Mouse (Mus musculus): ENCODE results near the gene Nr1h2. TPM values are rescaled to one million over a fixed set of nuclear protein-coding genes. Genes with fewer than 3 reads are reported as not detected.

Nr1h2 gene
- polyA plus RNA-seq, 1 experiment from 2014 or later = 79.3 TPM

GRCm38 (mm10) chr7:44557629-44558028 is 3.9 kb upstream of the Nr1h2 start:
- Histone ChIP-seq H3K36me3 (ENCODE audit: control insufficient read depth, insufficient read depth, low read length) (no peaks in the 10 kb centered on the region), H3K4me1 (ENCODE audit: control insufficient read depth, insufficient read depth, low read length) (peaks cover 4% of the 10 kb centered on the region; the same call in 1 of the 2 replicates), H3K4me3 (ENCODE audit: low read length) (no peak overlapping the region), H3K9ac (ENCODE audit: low read depth, low read length) (no peak overlapping the region), H3K27ac (ENCODE audit: low read length) (peak overlapping the region; percentile 21; the same call in 1 of the 2 replicates), H3K27me3 (replicated peaks; ENCODE audit: control insufficient read depth, insufficient read depth, low read length) (no peaks in the 10 kb centered on the region), H3K4me2 (ENCODE audit: low read depth, low read length) (no peak overlapping the region), H3K9me3 (ENCODE audit: control insufficient read depth, low read length) (no peaks in the 10 kb centered on the region)
- ATAC-seq = no peak
- 61% methylated on average over 2 of the region's 2 CpGs for WGBS

- H3K4me3 ChIP-seq (ENCODE audit: low read length) = peak overlapping the region; percentile 75
- ATAC-seq = peak; percentile 70
- peak overlapping the region; percentile 79 for H3K9ac ChIP-seq (ENCODE audit: low read depth, low read length)
- WGBS = 1% methylated on average over 32 of the region's 32 CpGs
- H3K27me3 ChIP-seq (replicated peaks; ENCODE audit: control insufficient read depth, insufficient read depth, low read length) = no peaks in the 10 kb centered on the region
- peaks cover 4% of the 10 kb centered on the region; the same call in 1 of the 2 replicates for H3K4me1 ChIP-seq (ENCODE audit: control insufficient read depth, insufficient read depth, low read length)
- H3K4me2 ChIP-seq (ENCODE audit: low read depth, low read length) = peak overlapping the region; percentile 55
- no peaks in the 10 kb centered on the region for H3K9me3 ChIP-seq (ENCODE audit: control insufficient read depth, low read length)
- peaks cover 25% of the 10 kb centered on the region for H3K36me3 ChIP-seq (ENCODE audit: control insufficient read depth, insufficient read depth, low read length)
- peak overlapping the region; percentile 98 for H3K27ac ChIP-seq (ENCODE audit: low read length)
Measured at GRCm38 (mm10) chr7:44553196-44553764, 471 bp downstream of the Nr1h2 start.

DNA sequence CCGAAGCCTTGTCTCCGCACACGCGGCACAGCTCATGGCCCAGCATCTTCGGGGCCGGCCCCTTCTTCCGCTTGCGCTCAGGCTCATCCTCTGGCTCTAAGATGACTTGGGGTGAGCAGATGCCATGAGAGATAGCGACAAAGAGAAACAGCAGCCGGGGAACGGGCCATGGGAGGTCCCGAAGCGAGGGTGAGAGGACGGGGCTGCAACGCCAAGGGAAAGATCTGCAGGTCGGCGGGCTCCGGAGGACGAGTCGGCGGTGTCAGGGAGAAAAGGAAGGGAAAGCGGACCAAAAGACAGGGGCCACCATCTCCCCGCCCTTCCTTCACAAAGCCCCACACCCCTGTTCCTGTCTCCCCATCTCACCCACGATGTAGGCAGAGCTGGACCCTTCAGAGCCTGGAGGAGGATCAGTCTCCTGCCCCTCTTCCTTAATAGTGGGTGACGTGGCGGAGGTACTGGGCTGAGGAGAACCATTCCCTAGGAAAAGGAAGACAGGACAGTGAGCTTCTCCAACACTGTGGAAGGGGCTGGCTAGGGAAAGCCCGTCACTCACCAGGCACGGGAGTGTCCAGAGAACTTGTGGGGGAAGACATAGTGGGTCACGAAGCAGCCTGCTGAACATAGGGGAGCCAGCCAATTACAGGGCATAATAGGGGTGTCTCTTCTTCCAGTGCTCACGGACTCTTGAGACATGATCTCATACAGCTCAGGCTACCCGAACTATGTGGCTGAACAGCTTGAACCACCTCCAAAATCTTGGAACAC is 1.4 kb downstream of the Nr1h2 start:
- Histone ChIP-seq H3K4me1 (ENCODE audit: control insufficient read depth, insufficient read depth, low read length) (peaks cover 11% of the 10 kb centered on the region), H3K9ac (ENCODE audit: low read depth, low read length) (0 out of 2 replicates have a peak overlapping the region, but pooled peaks have one; percentile 21), H3K4me2 (ENCODE audit: low read depth, low read length) (no peak overlapping the region; the same call in 1 of the 2 replicates), H3K4me3 (ENCODE audit: low read length) (no peak overlapping the region), H3K9me3 (ENCODE audit: control insufficient read depth, low read length) (no peaks in the 10 kb centered on the region), H3K27ac (ENCODE audit: low read length) (peak overlapping the region; percentile 16; the same call in 1 of the 2 replicates), H3K36me3 (ENCODE audit: control insufficient read depth, insufficient read depth, low read length) (peaks cover 25% of the 10 kb centered on the region), H3K27me3 (replicated peaks; ENCODE audit: control insufficient read depth, insufficient read depth, low read length) (no peaks in the 10 kb centered on the region)
- 85% methylated on average over 31 of the region's 31 CpGs for WGBS
- no peak for ATAC-seq

DNA sequence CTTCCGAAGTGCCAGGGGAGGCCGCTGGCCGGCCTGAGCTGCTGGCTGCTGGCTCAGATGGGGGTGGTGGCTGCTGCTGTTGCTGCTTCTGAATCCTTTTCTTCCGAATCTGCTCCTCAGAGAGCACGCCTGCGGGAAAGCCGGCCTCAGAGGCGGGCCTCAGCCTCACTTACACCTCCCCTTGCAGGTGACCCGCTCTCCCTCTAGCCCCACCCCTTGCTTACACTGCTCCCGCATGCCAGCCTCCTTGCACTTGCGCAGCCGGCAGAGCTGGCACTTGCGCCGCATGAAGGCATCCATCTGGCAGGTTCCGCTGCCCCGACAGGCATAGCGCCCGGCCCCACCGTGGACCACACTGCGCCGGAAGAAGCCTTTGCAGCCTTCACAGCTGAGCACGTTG is 2.0 kb downstream of the Nr1h2 start:
- no peaks in the 10 kb centered on the region for H3K9me3 ChIP-seq (ENCODE audit: control insufficient read depth, low read length)
- 82% methylated on average over 22 of the region's 22 CpGs for WGBS
- peaks cover 25% of the 10 kb centered on the region for H3K36me3 ChIP-seq (ENCODE audit: control insufficient read depth, insufficient read depth, low read length)
- no peak overlapping the region for H3K9ac ChIP-seq (ENCODE audit: low read depth, low read length)
- H3K4me1 ChIP-seq (ENCODE audit: control insufficient read depth, insufficient read depth, low read length) = peaks cover 11% of the 10 kb centered on the region
- no peak overlapping the region for H3K4me3 ChIP-seq (ENCODE audit: low read length)
- no peak overlapping the region for H3K27ac ChIP-seq (ENCODE audit: low read length)
- ATAC-seq = no peak
- no peak overlapping the region for H3K4me2 ChIP-seq (ENCODE audit: low read depth, low read length)
- no peaks in the 10 kb centered on the region for H3K27me3 ChIP-seq (replicated peaks; ENCODE audit: control insufficient read depth, insufficient read depth, low read length)

DNA sequence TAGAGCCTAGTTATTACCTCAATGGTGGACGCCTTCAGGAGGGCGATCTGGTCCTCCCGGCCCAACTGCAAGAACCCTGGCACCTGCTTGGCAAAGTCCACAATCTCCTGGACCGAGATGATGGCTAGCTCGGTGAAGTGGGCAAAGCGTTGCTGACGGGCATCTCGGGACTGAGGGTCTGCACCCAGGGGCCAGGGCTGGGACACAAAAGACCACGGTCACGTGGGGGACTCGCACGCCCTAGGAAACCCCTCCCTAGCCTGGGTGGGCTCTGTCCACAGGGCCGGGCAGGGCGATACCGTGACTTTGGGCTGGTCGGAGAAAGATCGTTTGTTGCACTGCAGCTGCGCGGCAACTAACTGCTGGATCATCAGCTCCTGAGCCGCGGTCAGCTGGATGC is 2.5 kb downstream of the Nr1h2 start:
- Histone ChIP-seq H3K27me3 (replicated peaks; ENCODE audit: control insufficient read depth, insufficient read depth, low read length) (no peaks in the 10 kb centered on the region), H3K4me1 (ENCODE audit: control insufficient read depth, insufficient read depth, low read length) (peaks cover 11% of the 10 kb centered on the region), H3K27ac (ENCODE audit: low read length) (no peak overlapping the region), H3K4me3 (ENCODE audit: low read length) (no peak overlapping the region), H3K9ac (ENCODE audit: low read depth, low read length) (no peak overlapping the region), H3K4me2 (ENCODE audit: low read depth, low read length) (no peak overlapping the region), H3K9me3 (ENCODE audit: control insufficient read depth, low read length) (no peaks in the 10 kb centered on the region), H3K36me3 (ENCODE audit: control insufficient read depth, insufficient read depth, low read length) (peaks cover 25% of the 10 kb centered on the region)
- 93% methylated on average over 21 of the region's 21 CpGs for WGBS
- ATAC-seq = no peak

DNA sequence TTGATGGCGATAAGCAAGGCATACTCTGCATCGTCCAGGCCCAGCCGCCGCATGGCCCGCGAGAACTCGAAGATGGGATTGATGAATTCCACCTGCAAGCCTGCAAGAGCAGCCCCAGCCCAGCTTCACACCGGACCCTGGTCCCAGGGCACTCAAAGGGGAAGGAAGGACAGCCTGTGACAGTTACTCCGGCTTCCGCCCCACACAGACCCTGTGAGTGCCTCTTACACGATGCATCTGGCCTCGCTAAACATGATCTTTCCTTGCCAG is 3.4 kb downstream of the Nr1h2 start:
- H3K4me2 ChIP-seq (ENCODE audit: low read depth, low read length) = no peak overlapping the region
- 97% methylated on average over 12 of the region's 12 CpGs for WGBS
- H3K9ac ChIP-seq (ENCODE audit: low read depth, low read length) = no peak overlapping the region
- H3K4me1 ChIP-seq (ENCODE audit: control insufficient read depth, insufficient read depth, low read length) = peaks cover 11% of the 10 kb centered on the region
- H3K9me3 ChIP-seq (ENCODE audit: control insufficient read depth, low read length) = no peaks in the 10 kb centered on the region
- peaks cover 25% of the 10 kb centered on the region for H3K36me3 ChIP-seq (ENCODE audit: control insufficient read depth, insufficient read depth, low read length)
- no peak overlapping the region for H3K27ac ChIP-seq (ENCODE audit: low read length)
- ATAC-seq = no peak
- H3K27me3 ChIP-seq (replicated peaks; ENCODE audit: control insufficient read depth, insufficient read depth, low read length) = no peaks in the 10 kb centered on the region
- H3K4me3 ChIP-seq (ENCODE audit: low read length) = no peak overlapping the region

DNA sequence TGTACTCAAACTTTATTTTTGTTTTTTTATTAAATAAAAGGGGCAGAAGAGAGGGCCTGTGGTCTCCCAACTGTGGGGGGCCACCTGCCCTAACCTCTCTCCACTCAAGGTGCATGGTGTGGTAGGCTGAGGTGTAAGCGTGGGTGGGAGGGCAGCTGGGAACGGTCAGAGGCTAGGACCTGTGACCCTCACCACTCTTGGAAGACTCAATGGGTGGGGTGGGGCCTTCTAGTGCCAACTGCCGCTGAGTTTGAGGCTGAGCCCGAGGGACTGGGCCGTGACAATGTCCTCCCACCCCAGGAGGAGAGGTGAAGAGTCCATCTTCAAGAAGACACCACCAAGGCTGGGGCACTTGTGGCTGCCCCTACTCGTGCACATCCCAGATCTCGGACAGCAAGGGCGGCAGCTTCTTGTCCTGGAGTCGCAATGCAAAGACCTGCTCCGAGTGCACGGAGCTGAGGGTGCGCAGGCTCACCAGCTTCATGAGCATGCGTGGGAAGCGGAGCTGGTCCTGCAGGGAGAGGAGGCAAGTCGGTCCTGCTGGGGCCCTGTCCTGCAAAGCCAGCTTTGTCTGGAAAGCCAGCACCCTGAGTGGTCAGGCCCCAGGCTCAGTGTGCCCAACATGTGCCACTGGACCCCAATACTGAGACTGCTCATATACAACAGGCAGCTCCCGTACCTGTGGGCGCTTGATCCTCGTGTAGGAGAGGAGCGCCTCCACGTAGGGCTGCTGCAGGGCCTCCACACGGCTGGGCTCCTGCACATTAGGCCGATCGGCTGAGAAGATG is 3.9 kb downstream of the Nr1h2 start:
- peaks cover 11% of the 10 kb centered on the region for H3K4me1 ChIP-seq (ENCODE audit: control insufficient read depth, insufficient read depth, low read length)
- 96% methylated on average over 23 of the region's 23 CpGs for WGBS

GRCm38 (mm10) chr7:44548497-44549087 is 5.2 kb downstream of the Nr1h2 start, which contains the start of gene Pold1:
Pold1 (minus strand) TSS chr7:44548849.
- Histone ChIP-seq H3K36me3 (ENCODE audit: control insufficient read depth, insufficient read depth, low read length) (peaks cover 28% of the 10 kb centered on the region), H3K9ac (ENCODE audit: low read depth, low read length) (peak within 1 kb of the TSS; percentile 73), H3K27ac (ENCODE audit: low read length) (peak within 1 kb of the TSS; percentile 73), H3K4me2 (ENCODE audit: low read depth, low read length) (peak within 1 kb of the TSS; percentile 85), H3K9me3 (ENCODE audit: control insufficient read depth, low read length) (no peaks in the 10 kb centered on the region), H3K4me1 (ENCODE audit: control insufficient read depth, insufficient read depth, low read length) (peaks cover 11% of the 10 kb centered on the region), H3K4me3 (ENCODE audit: low read length) (peak within 1 kb of the TSS; percentile 69), H3K27me3 (replicated peaks; ENCODE audit: control insufficient read depth, insufficient read depth, low read length) (no peaks in the 10 kb centered on the region)
- ATAC-seq = peak; percentile 96
- under 1% methylated on average over 43 of the region's 43 CpGs for WGBS

More for the DNA sequence above, 3.9 kb downstream of the Nr1h2 start:
- H3K9ac ChIP-seq (ENCODE audit: low read depth, low read length) = no peak overlapping the region
- no peaks in the 10 kb centered on the region for H3K27me3 ChIP-seq (replicated peaks; ENCODE audit: control insufficient read depth, insufficient read depth, low read length)
- H3K9me3 ChIP-seq (ENCODE audit: control insufficient read depth, low read length) = no peaks in the 10 kb centered on the region
- H3K4me2 ChIP-seq (ENCODE audit: low read depth, low read length) = no peak overlapping the region
- ATAC-seq = no peak
- H3K36me3 ChIP-seq (ENCODE audit: control insufficient read depth, insufficient read depth, low read length) = peaks cover 28% of the 10 kb centered on the region
- no peak overlapping the region for H3K27ac ChIP-seq (ENCODE audit: low read length)
- H3K4me3 ChIP-seq (ENCODE audit: low read length) = no peak overlapping the region

DNA sequence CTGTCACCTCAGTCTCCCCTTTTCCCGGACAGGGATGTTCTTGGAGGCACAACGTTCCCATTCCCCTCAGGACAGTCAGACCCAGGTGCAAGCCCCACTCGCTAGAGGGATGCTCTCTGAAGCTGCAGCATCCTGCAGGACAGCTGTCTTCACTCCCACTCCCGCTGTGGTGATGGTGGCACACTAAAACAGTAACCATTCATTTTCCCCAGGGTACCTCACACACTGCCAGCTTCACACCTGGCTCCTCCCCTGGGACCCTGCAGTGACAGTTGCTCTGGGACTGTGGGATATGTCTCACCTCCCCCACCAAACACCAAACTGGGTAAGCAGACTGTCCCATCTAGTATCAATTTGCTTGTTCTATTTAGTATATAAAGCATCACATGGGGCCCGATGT is 6.0 kb downstream of the Nr1h2 start:
- no peak for ATAC-seq
- Histone ChIP-seq H3K4me3 (ENCODE audit: low read length) (peak overlapping the region; percentile 69), H3K4me2 (ENCODE audit: low read depth, low read length) (peak overlapping the region; percentile 85), H3K9me3 (ENCODE audit: control insufficient read depth, low read length) (no peaks in the 10 kb centered on the region), H3K27me3 (replicated peaks; ENCODE audit: control insufficient read depth, insufficient read depth, low read length) (no peaks in the 10 kb centered on the region), H3K27ac (ENCODE audit: low read length) (no peak overlapping the region), H3K36me3 (ENCODE audit: control insufficient read depth, insufficient read depth, low read length) (peaks cover 28% of the 10 kb centered on the region), H3K9ac (ENCODE audit: low read depth, low read length) (peak overlapping the region; percentile 73), H3K4me1 (ENCODE audit: control insufficient read depth, insufficient read depth, low read length) (peaks cover 11% of the 10 kb centered on the region)
- 13% methylated on average over 5 of the region's 5 CpGs for WGBS
